Mouse (Mus musculus) heart, adult 2 months (tissue): ENCODE measurements around the gene Dnajc5g.

ENCODE experiments used
- CTCF ChIP-seq: fragments of 200-600 bp; IDR thresholded peaks from 2 replicates; pipeline ENCODE4 v1.8.1; 2022; ENCODE audit warnings: antibody characterized with exemption, mild to moderate bottlenecking, moderate library complexity
- EP300 ChIP-seq: fragments of 200-500 bp; IDR thresholded peaks from 2 replicates; pipeline ENCODE4 v1.6.1; 2011; ENCODE audit warnings: low read depth, low read length, control low read depth; ENCODE audit not compliant: insufficient read depth
- POLR2A ChIP-seq: fragments of 200-500 bp; IDR thresholded peaks from 2 replicates; pipeline ENCODE4 v1.6.1; 2011; ENCODE audit warnings: mild to moderate bottlenecking, low read depth, low read length, control low read depth; ENCODE audit not compliant: insufficient read depth

GRCm38 (mm10) chr5:31080059-31080794 lies 25.9 kb upstream of the Dnajc5g start:
- TF ChIP-seq POLR2A (no peak), CTCF (no peak), EP300 (no peak)
